Mouse (Mus musculus) large intestine, adult 2 months (tissue): ENCODE data around the gene Psmb2. TPM values are rescaled to one million over a fixed set of nuclear protein-coding genes. Genes with fewer than 3 reads are reported as not detected.

Source experiments
- DNase-seq: peaks from one replicate; pipeline ENCODE4 v3.0.0-alpha.2; 2012; ENCODE audit warnings: low read depth, low spot score
- WGBS: fragments of 180-500 bp; shearing (Covaris S2); methylation state at CpG from one replicate; pipeline ENCODE4 v1.1.7; 2018; 5-methylcytosine and 5-hydroxymethylcytosine counted together
- polyA plus RNA-seq: library from polyadenylated mRNA; depleted of rRNA; stranded (reverse); fragments of >200 nt; gene quantifications from 2 replicates; pipeline ENCODE4 v1.2.3, GENCODE M21; 2012; rRNA removed

Gene Psmb2
- 243 and 268 TPM in 2 replicates for polyA plus RNA-seq

GRCm38 (mm10) chr4:126677054-126678003 lies at the start of gene Psmb2:
Gene Psmb2 (plus strand): TSS chr4:126677630.
- 2% methylated on average over 48 of the region's 48 CpGs for WGBS
- DNase-seq: peak; percentile 90

DNA sequence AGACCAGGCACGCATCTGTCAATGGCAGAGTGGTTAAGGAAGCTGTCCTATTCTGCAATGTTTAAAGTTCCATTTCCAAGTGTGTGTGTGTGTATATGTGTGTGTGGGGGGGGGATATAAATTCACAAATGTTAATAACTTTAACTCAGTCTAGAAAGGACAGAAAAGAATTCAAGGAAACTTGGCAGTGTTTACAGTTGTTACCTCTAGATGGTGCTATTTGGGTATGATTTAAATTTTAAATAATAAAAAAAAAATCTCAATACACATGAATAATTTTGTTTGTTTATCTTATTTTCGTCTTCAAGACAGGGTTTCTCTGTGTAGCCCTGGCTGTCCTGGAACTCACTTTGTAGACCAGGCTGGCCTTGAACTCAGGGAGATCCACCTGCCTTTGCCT lies 45.5 kb upstream of the Psmb2 start:
- DNase-seq: no peak
- WGBS: 36% methylated on average over 2 of the region's 2 CpGs

- 58% methylated on average over 3 of the region's 3 CpGs for WGBS
- DNase-seq: no peak
These were observed 44.8 kb upstream of the Psmb2 start for GRCm38 (mm10) chr4:126632668-126633067.

- no peak for DNase-seq
- 41% methylated on average over 11 of the region's 11 CpGs for WGBS
These were observed 41.1 kb upstream of the Psmb2 start for GRCm38 (mm10) chr4:126636330-126636729.

DNA sequence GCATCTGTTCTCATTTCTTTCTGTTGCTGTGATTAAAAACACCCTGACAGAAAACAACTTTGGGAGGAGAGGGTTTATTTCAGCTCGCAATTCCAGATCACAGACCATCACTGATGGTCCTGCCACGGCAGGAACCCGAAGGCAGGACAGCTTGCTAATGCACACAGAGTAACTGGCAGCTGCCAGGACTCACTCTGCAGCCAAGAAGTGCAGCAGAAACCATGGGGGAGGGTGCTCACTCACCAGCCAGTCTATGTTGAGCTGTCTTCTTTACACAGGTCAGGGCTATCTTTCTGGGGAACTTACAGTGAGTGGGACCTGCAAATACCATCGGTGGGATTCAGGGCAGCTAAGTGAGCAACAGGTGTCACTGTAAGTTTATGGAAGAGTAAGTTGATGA lies 40.0 kb upstream of the Psmb2 start:
- no peak for DNase-seq
- WGBS: 57% methylated on average over 4 of the region's 4 CpGs

DNA sequence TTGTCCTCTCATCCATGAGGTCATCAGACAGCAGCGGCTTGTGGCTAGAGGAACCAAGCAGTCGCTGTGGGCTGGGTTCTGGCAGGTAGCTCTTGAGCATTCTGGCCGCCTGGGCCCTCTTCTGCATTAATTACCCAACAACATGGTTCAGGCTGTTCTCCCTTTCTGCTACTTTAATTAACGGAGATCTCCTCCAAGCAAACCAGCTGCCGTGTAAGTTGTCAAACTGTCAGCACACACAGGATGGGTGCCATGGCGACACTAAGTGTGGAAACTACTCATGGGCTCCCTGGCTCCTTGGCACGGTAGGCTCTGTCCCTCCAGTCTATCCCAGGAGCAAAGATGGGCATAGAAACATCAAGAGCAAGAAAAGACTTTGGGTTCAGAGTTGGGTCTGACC lies 38.1 kb upstream of the Psmb2 start:
- WGBS: 68% methylated on average over 7 of the region's 7 CpGs
- DNase-seq: no peak

DNA sequence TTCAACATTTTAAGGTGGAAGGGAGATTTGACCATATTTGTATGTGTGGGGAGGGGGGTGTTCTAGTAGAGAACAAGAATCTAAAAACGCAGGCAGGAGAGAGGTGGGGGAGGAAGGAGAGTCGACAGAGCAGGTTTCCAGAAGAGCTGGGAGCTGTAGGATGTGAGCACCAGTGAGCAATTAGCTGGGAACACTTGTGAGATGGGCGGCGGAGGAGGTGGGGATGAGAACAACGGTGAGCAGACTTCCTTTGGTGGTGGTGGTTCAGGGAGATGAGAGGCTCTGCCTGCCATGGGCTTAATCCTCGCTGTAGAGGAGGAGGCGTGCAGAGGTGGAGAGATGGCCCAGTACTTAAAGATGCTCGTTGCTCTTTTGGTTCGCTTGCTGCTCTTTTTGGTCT lies 35.5 kb upstream of the Psmb2 start:
- 62% methylated on average over 9 of the region's 9 CpGs for WGBS
- no peak for DNase-seq

GRCm38 (mm10) chr4:126643815-126644214 lies 33.6 kb upstream of the Psmb2 start:
- 34% methylated on average over 4 of the region's 4 CpGs for WGBS
- no peak for DNase-seq

DNA sequence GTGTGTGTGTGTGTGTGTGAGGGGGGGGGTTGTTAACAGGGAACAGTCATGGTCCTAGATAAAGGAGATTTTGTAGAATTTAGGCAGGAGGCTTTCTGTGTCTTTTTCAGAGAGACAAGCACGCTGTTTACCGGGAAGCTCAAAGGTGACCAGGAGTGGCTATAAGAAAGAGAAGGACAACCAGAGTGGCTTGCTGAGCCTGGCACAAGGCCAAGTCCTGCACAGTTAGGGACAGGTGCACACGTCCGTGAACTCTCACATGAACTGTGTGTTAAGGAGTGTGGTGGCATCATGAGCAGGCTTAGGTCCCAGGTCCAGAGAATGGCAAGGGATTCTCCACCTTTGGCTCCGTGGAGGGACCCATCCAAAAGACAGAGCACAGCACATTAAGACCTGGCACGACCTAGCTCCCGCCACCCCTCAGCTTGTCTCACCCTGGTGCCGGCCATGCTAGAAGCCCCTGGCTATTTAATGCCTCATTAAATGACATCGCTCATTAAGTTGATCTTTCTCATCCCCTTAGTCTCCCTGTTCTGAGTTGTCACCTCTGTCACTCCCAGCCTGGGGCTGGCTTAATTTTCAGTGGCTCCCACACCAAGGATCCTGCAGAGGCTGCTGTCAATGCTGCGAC lies 33.0 kb upstream of the Psmb2 start:
- peak; percentile 21 for DNase-seq
- 44% methylated on average over 10 of the region's 10 CpGs for WGBS

DNA sequence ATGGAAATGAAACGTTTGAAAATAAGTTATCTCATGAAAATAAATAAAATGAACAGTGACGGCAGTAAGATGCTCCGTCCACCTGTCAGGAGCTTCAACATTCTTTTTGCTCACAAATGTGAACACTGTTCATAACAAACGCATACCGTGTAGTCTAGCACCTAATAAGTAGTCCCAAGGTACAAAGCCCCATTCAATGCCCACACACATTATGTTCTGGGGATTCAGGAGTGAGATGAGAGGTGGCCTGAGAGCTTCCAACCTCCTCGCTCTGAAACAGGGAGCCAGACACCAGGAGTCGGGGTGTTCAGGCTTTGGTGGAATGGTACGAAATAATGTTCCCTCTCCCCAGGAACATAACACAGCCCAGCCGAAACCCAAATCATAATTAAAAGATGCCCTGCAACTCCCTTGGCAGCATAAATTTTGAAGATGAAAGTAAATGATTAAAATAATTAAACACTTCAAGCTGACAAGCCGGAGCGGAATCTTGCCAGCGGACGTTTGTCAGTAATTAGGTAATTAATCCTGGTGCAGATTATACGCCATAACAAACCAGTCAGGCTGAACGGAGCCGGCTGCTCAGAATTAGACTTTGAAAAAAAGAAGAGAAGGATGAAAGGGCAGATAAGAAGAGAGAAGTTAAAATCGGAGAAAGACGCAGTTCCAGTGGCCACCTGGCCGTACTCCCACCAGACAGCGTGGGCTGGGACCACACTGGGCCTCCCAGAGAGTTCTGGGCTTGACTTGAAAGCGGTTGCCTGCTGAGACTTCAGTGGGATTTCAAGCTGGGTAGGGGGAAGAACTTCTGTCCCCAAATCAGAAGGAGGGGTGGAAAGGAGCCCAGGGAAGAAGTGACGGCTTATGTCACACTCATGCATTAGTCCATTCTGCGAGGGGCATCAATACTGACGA lies 29.2 kb upstream of the Psmb2 start:
- 62% methylated on average over 24 of the region's 24 CpGs for WGBS
- no peak for DNase-seq

- WGBS: 74% methylated on average over 5 of the region's 5 CpGs
- DNase-seq: no peak
These were observed 24.3 kb upstream of the Psmb2 start for GRCm38 (mm10) chr4:126653148-126653547.

DNA sequence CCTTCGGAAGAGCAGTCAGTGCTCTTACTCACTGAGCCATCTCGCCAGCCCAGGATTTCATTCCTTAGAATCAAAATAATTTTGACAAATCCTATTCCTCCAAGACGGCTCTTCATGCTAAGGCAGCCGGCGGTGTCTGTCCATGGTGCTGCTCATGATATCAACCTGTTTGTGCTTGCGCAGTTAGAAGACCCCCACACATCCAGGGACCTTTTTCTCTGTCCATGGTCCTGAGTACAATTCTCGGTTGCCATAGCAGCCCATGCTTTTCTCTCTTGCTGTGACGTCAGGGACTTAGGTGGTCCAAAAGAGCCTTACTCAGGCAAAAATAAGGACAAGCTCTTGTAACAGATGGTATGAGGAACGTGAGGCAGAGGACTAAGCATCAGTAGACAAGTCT lies 22.1 kb upstream of the Psmb2 start:
- no peak for DNase-seq
- 9% methylated on average over 9 of the region's 9 CpGs for WGBS

GRCm38 (mm10) chr4:126661249-126661648 lies 16.2 kb upstream of the Psmb2 start:
- no peak for DNase-seq
- 64% methylated on average over 7 of the region's 7 CpGs for WGBS

GRCm38 (mm10) chr4:126667075-126667474 lies 10.4 kb upstream of the Psmb2 start:
- DNase-seq: no peak
- 94% methylated on average over 2 of the region's 2 CpGs for WGBS

DNA sequence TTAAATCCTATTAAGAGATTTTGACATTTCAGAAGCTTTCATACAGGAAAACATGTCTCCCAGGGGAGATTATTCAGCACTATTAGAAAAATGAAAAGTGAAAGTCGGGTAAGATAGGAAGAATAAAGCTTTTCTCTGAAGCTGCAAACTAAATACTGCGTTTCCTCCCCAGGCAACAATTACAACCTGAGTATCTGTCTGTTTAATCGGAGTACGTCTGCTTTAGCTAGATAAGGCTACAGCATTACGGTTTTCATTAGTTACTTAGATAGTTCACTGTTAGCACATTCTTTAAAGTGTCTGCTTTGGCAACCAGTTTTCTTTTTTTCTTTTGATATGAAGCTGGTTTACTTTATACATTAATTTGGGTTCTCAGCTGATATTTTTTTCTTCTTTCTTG lies 4.9 kb downstream of the Psmb2 start:
- WGBS: 71% methylated on average over 5 of the region's 5 CpGs
- DNase-seq: no peak

- 38% methylated on average over 3 of the region's 3 CpGs for WGBS
- DNase-seq: no peak
These were observed 5.7 kb downstream of the Psmb2 start for GRCm38 (mm10) chr4:126683084-126683483.

DNA sequence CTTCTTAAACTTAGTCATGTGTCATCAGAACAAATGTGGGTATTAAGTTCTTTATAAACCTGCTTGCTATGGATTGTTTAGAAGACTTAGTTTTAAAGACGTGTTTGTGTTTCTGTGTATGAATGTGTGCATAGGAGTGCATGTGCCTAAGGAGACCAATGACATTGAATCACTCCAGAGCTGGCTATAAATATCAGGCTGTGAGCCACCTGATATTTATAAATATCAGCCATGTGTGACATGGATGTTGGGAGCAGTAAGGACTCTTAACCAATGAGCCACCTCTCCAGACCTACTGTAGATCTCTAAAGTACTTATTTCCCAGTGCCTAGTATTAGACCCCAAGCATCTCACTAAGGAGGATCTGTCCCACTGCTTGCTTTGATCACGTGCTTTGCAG lies 12.0 kb downstream of the Psmb2 start:
- no peak for DNase-seq

GRCm38 (mm10) chr4:126693021-126693420 lies 15.6 kb downstream of the Psmb2 start:
- WGBS: 83% methylated on average over 5 of the region's 5 CpGs
- no peak for DNase-seq

More for the DNA sequence above, 12.0 kb downstream of the Psmb2 start:
- 77% methylated on average over 2 of the region's 2 CpGs for WGBS

GRCm38 (mm10) chr4:126696908-126697307 lies 19.5 kb downstream of the Psmb2 start:
- DNase-seq: no peak
- 92% methylated on average over 4 of the region's 4 CpGs for WGBS
